Mouse (Mus musculus) left cerebral cortex, adult 8-10 months (tissue): ENCODE measurements around the gene Tfap4. TPM values are rescaled to one million over a fixed set of nuclear protein-coding genes. Genes with fewer than 3 reads are reported as not detected.
A peak's percentile ranks its signal among the peaks of the same experiment; 100 is the strongest.
"Not testable (repeated sequence)": the region's sequence is repeated elsewhere in the genome, so short reads cannot be mapped to it uniquely, and the experiment has no call there.

Source experiments
- DNase-seq, 2 experiments: peaks; one replicate each; pipeline ENCODE4 v3.0.0; 2022; ENCODE audit warnings: low spot score in 2 of 2
- total RNA-seq, 4 experiments: library from RNA; stranded (reverse); gene quantifications; 2 replicates each; pipeline ENCODE4 v1.2.4; 2022

Tfap4 gene
- total RNA-seq, 4 experiments from 2014 or later, result 5.5 to 8.1 (median 6.9) TPM

GRCm38 (mm10) chr16:4593971-4594813, 34.5 kb upstream of the Tfap4 start, which contains the start of gene Glis2:
Glis2 (plus strand) TSS chr16:4594713.
- no peak for DNase-seq

DNA sequence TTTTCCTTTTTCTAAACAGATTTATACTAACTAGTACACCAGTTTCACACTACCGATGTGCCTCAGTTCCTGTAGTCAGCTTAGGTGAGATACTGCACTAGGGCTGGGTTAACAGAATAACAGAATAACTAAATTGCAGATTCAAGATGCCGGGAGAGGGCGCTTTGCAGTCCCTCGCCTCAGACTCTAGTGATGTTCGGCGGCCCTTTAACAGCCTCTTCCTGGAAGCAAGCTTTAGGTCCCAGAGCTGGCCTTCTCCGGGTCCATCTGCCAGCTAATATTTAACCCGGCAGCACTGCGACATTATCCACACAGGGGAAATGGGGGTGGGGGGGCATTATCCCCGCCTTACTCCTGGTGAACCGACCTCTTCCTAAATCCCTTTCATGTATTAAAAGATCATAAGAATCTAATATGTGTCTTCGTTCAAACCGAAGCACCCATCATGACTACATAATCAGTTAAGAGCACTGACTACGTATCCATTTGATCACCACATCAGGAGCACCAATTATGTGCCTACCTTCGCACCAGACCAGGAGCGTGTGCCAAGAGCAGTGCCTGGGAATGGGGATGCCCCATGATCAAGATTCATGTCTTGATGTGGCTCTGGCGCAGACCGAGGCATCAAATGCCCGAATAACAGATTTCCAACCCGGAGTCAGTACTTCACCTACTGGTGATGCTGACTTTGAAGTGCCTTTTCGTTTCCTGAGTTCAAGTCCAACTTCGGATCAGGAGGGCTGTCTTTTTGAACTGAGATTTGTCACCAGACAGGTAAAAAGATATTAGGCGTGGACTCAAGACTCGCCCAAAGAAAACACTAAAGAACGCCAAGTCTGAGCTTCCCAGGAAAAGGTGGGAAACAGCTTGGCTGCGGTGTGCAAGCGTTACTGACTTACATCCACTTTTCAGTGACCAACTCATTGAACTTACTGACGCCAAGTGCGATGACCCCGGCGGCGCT, 33.5 kb upstream of the Tfap4 start:
- no peak for DNase-seq

GRCm38 (mm10) chr16:4590236-4590635, 30.6 kb upstream of the Tfap4 start:
- DNase-seq, result no peak

GRCm38 (mm10) chr16:4587516-4588210, 28.0 kb upstream of the Tfap4 start:
- DNase-seq, result no peak

DNA sequence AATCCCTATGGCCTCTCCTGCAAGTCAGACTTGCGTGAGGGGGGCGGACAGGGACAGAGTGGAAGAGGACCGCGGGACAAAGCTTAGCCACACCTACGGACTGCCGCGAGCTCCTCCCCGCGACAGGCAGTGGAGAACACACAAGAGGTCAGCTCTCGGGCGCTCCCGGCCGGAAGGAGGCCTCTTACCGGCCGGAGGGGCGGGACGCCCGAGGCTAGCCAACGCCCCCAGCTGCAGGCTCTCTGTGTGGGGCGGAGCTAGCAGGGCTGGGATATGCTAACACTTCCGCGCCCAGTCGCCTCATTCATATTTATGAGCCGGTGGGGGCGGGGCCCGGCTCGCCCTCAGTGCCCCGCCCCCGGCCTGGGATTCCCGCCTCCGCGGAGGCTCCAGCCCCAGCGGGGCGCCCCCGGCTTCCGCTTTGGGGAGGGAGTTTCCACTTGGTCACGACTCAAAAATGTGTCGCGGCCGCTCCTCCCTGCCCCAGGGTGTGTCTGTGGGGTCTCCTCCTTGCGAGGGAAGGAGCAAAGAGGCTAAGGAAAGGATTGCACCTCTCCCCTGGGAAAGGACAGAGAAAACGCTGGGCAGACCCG, 27.0 kb upstream of the Tfap4 start:
- DNase-seq, result peak; percentile 66 to 90

DNA sequence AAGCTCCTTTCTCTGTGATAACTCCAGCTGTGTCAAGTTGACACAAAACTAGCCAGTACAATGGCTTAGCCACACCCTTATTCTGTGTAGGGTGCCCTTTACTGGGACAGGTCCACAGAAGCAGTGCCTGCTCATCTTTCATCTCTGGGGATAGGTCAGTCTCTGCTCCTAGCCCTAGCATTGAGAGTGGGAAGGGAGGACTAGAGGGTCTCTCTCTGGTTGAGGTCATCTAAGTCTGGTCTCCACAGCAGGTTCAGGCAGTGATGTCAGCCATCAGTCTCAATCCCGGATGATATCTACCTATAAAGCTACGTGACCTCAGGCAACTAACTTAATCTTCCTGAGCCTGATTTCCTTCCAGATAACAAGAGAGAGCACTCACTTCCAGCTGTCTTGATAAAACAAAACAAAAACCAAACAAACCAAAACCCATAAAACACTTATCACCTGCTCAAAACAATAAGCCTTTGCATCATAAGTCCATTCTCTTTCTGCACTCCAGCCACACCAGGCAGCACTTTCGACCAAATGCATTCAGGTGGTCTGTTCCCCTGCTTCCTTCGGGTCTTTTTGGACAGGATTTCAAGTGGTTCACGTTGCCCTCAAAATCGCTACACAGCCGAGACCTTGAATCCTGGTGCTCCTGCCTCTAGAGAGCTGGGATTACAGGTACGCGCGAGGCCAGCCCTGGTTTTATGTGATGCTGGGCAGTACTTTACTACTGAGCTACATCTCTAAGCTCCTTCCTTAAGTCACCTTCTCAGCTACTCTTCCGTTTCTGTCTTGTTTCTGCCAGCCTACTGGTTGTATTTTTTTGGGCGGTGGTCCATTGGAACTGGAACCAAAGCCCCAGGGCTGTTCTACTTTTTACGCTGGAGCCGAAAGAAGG, 26.2 kb upstream of the Tfap4 start:
- no peak for DNase-seq

- no peak for DNase-seq
Measured at GRCm38 (mm10) chr16:4584438-4584837, 24.8 kb upstream of the Tfap4 start.

- DNase-seq, result no peak
Measured at GRCm38 (mm10) chr16:4583807-4584206, 24.2 kb upstream of the Tfap4 start.

GRCm38 (mm10) chr16:4581179-4581578, 21.5 kb upstream of the Tfap4 start:
- not testable (repeated sequence) for DNase-seq

DNA sequence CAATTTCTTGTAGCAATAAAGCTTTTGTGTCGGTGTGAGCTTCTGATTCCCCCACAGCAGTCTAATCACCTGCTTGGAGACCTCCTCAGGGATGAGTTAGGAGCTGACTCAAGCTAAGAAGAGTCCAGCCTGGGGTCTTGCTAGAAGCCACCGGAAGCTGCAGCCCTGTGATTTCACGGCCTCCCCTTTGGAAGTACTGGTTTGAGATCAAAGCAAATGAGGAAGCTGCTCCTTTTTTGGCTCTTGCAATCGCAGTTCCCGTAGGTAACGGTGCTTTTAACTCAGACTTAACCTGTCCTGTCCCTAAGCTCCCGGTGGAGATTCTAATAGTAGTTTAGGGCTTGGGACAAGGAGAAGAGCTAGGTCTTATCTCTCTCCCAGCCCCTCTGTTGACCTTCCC, 19.0 kb upstream of the Tfap4 start:
- no peak for DNase-seq

- no peak for DNase-seq
Measured at GRCm38 (mm10) chr16:4576873-4577272, 17.2 kb upstream of the Tfap4 start.

GRCm38 (mm10) chr16:4576038-4576437, 16.4 kb upstream of the Tfap4 start:
- DNase-seq, result no peak

DNA sequence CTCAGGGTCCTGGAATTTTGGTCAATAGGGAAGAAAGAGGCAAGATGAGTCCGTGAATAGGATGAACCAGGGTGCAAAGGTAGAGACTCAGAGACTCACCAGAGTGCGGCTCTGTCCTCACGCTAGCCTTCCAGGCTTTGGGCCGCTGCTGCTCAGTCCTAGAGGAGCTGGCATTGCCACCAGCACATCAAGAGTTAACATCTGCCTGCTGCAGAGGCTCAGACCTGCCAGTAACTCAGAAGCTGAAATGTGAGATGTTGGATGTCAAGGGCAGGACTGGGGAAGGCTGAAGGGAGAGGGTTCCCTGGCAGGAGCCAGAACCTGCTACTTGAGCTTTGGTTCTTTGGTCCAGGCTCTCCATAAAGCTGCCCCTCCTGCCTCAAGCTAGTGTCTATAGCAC, 11.1 kb upstream of the Tfap4 start:
- no peak for DNase-seq

DNA sequence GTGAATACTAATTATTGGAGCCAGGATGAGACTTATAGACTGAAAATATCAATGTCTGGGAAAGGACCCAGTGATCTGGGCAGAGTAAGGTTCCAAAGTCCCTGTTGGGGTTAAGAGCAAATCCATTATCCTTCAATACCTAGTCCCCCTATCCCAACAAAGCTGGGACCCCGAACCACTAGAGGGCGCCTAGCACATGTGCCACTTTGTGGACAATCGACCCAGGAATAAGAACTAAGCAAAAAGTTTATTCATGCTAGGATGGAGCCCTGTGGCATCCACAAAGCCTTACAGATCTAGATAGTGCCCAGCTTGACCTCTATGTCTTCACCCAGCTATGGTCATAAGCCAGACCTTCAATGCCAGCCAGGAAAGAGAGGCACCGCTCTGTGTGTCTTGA, 8.3 kb upstream of the Tfap4 start:
- DNase-seq, result peak in 1 of 2 experiments; percentile 48

DNA sequence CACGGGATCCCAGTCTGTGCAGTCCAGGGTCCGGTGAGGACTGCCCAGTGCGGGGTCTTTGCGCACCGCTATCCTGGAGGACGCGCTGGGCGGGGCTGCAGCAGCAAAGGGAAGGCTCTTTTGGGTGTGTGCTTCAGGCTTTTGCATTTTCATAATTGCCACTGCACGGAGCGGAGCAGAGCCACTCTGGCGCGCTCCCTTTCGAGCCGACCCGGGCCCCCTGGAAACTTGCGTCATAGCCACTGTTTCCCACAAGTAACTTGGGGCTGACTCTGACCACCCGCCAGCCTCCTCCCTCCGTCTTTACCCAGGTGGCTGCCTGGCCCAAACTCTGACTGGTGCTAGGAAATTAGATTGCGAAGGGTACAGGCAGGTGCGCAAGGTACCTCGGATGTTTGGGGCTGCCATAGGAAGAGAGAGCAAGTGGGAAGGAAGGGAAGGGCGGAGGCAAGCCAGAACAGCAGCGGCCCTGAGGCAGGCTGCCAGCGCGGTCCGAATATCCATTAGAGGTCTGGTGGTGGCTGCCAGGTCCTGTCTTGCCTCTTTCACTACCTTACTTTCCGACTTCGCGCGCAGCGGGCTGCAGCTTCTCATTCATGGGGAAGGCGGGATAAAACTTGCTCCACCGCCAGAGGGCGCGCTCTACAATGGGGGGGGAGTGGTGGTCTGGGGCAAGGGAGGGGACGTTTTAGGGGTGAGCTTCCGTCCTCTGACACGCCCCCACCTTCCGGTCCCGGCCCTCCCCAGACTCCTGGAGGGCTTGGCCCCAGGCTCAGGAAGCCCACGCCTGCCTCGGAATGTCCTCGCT, 695 bp upstream of the Tfap4 start:
- DNase-seq, result peak; percentile 34 to 43

DNA sequence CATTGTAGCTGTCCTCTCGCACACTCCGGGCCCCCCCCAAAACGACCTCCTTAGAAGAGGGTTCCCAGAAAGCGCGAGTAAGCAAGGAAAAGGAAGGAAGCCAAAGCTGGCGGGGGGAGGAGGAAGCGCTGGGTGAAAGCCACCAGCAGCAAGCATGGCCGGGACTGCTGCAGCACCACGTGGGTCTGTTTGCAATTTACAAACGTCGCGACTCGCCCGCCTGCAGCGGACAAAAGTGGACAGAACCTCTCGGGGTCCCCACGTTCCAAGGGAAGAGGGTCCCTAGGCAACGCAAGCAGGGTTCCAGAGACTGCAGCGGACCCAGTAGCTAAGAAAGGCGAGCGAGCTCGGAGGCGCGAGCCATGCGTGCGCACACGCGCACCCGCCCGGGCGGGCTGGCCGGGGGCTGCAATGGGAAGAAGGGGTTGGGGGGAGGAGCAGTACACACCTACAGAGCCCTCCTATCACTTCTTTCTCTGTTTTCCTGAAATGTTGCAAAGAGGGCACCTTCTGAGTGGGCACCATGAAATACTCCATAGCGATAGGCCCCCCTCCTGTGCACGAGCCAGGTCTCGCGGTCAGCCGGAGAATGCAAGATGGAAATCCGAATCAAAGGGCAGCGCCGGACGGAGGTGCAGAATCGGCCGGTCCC, 548 bp downstream of the Tfap4 start:
- DNase-seq, result peak; percentile 59 to 68

DNA sequence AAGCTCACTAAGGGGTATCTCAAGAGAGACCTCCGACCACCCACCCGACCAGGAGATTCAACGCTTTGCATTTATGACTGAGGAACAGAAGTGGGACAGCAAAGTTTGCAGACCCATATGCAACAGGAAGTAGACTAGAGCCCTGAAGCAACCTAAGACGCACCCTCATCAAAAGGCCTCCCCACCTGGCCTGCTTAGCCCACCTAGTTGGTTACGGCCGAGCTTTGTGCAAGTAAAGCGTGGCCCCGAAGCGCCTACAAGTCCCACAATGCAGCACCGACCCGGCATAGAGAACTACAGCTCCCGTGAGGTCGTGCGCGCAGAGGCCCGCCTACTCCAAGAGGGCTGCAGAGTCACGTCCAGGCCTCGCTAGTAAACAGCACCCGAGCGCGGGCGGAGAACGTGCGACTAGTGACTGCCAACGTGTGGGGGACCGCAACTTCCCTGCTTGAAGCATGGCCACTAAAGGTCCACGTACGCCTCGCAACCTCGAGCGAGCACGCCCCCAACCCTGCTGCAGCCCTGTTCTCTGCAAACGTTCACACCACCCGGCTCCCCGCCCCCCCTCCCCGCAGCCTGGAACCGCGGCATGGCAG, 1.2 kb downstream of the Tfap4 start:
- DNase-seq, result peak; percentile 80 to 92

DNA sequence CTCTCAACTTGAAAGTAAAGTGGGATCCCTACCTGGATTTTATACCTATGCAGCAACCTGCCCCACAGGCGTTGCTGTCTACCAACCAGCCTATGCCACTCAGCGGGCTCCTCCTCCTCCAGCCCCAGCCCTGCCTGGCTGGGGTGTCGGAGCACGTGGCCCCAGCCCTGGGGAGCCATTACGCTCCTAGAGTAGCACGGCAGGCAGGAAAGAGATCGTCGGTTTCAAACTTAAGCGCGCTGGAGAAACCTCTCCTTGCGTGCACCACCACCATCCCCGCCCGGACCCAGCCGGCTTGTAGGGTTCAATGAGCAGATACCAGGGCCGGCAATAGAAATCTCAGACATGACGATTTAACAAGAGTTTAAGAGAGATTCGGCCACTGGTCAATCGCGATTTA, 1.7 kb downstream of the Tfap4 start:
- DNase-seq, result peak; percentile 46 to 65
